Mouse (Mus musculus): ENCODE data around the gene Abi3.

DNA sequence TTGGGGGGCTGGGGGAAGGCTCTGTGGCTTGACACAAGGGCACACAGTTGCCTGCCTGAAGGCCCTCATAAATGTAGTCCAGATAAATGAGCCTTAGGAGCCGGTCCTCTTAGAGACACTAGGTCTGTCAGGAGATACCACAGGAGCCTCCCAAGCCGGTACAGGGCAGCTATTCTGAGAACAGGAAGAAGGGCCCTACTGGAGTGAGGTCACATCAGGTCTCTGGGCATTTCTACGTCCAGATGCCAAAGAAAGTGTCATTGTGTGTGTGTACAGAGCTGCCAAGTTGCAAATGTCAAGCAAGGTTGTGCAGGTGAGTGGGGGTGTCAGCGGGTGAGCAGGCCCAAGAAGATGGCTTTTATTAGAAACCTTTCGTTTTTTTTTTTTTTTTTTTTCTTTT is 46.7 kb downstream of the Abi3 start:
- no peak for TF ChIP-seq GATA1 (IDR thresholded peaks at IDR 0.05; ENCODE audit: borderline replicate concordance, low read length)
- no peak for TF ChIP-seq FLI1 (IDR thresholded peaks at IDR 0.05; ENCODE audit: low read length)
